Mouse (Mus musculus) cerebellum, adult 2 months (tissue): ENCODE measurements at regions not wholly inside any gene's neighbourhood (a gene's known extent, or its start where the extent isn't known, plus 50 kb on each side); places are given as distances from the start of the nearest gene placed in this dataset.

Source experiments
- CTCF ChIP-seq: fragments of 200-500 bp; IDR thresholded peaks from 2 replicates; pipeline ENCODE4 v1.5.1; 2011; ENCODE audit warnings: low read depth, mild to moderate bottlenecking, control low read depth, low read length, moderate library complexity, borderline replicate concordance; ENCODE audit not compliant: insufficient read depth
- POLR2A ChIP-seq: fragments of 200-500 bp; IDR thresholded peaks from 2 replicates; pipeline ENCODE4 v1.6.1; 2011; ENCODE audit warnings: low read length, control low read depth, borderline replicate concordance; ENCODE audit not compliant: insufficient read depth

DNA sequence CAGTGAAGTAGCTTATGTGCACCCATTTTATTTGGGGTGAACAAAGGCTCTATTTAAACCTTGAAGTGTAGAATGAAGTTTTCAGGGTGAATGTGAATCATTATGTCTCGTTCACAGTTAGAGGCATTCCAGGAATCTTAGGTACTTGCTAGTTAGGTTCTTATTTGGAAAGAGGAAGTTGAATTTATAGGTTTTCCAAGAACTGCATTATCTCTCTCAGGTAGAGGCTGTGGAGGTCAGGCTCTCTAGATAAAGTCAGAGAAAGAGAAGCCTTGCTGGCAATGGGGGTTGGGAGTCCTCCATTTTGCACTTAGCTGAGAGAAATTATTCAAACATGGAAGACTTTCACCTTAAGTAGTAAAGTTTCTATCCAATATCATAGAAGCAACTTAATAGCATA lies 528.4 kb upstream of the Foxg1 start:
- no peak for TF ChIP-seq CTCF
- TF ChIP-seq POLR2A = no peak
